Mouse (Mus musculus) layer of hippocampus, adult 9-10 months (tissue): ENCODE results near the gene Hcrtr2.

Source experiments
- DNase-seq: peaks from one replicate; pipeline ENCODE4 v3.0.0; 2022; ENCODE audit warnings: low spot score

The Hcrtr2 gene

GRCm38 (mm10) chr9:76234899-76235298, 88.8 kb downstream of the Hcrtr2 start:
- DNase-seq: no peak

GRCm38 (mm10) chr9:76230400-76230799, 93.3 kb downstream of the Hcrtr2 start:
- no peak for DNase-seq

- no peak for DNase-seq
Measured at GRCm38 (mm10) chr9:76217178-76217975, 106.3 kb downstream of the Hcrtr2 start.

GRCm38 (mm10) chr9:76214678-76215077, 109.0 kb downstream of the Hcrtr2 start:
- DNase-seq: no peak

- DNase-seq: no peak
Measured at GRCm38 (mm10) chr9:76213557-76213956, 110.1 kb downstream of the Hcrtr2 start, which contains the start of gene Gfral. TSS of gene Gfral (minus strand) at chr9:76213657.

GRCm38 (mm10) chr9:76196917-76197316, 126.7 kb downstream of the Hcrtr2 start:
- no peak for DNase-seq

GRCm38 (mm10) chr9:76179221-76179620, 144.4 kb downstream of the Hcrtr2 start:
- DNase-seq: no peak
